Mouse (Mus musculus): Measurements from ENCODE around the gene Bace1.

Bace1 gene

GRCm38 (mm10) chr9:45906355-45907077 is 68.1 kb downstream of the Bace1 start, which contains the start of the genes Pcsk7 and Rnf214:
TSS of gene Pcsk7 (plus strand) at chr9:45906497.
TSS of gene Rnf214 (minus strand) at chr9:45906911.
- DNase-seq: peak; percentile 94

- DNase-seq: peak; percentile 38
Measured at GRCm38 (mm10) chr9:45907078-45907428, 68.7 kb downstream of the Bace1 start.

GRCm38 (mm10) chr9:45910995-45911394 is 72.6 kb downstream of the Bace1 start:
- no peak for DNase-seq

- peak; percentile 75 for DNase-seq
Measured at GRCm38 (mm10) chr9:45911673-45912072, 73.3 kb downstream of the Bace1 start.
